Mouse (Mus musculus) intestine, postnatal 0 days (tissue): ENCODE results near the gene Sema5a. TPM values are rescaled to one million over a fixed set of nuclear protein-coding genes. Genes with fewer than 3 reads are reported as not detected.

ENCODE experiments used
- ATAC-seq: fragments of 200-750 bp; cut with Nextera tagmentation; 2 replicates; pipeline ENCODE4 v1.8.0; 2017; ENCODE audit warnings: mild to moderate bottlenecking, moderate TSS enrichment, moderate library complexity
- H3K27ac ChIP-seq: fragments of 300-500 bp; sonication (generic); 2 replicates; pipeline ENCODE4 v1.5.1; 2014; ENCODE audit warnings: mild to moderate bottlenecking, low read depth, low read length, moderate library complexity
- H3K27me3 ChIP-seq: fragments of 300-500 bp; sonication (generic); replicated peaks from 2 replicates; pipeline ENCODE4 v1.6.1; 2014; ENCODE audit warnings: low read length, mixed read lengths; ENCODE audit not compliant: control insufficient read depth, insufficient read depth
- H3K36me3 ChIP-seq: fragments of 300-500 bp; sonication (generic); 2 replicates; pipeline ENCODE4 v1.6.1; 2014; ENCODE audit warnings: mild to moderate bottlenecking, moderate library complexity; ENCODE audit not compliant: control insufficient read depth, insufficient read depth
- H3K4me1 ChIP-seq: fragments of 300-500 bp; sonication (generic); replicated peaks from 2 replicates; pipeline ENCODE4 v1.6.1; 2014; ENCODE audit warnings: antibody characterized with exemption, low read length, mixed read lengths; ENCODE audit not compliant: control insufficient read depth, insufficient read depth
- H3K4me2 ChIP-seq: fragments of 300-500 bp; sonication (generic); replicated peaks from 2 replicates; pipeline ENCODE4 v1.6.1; 2014; ENCODE audit warnings: low read depth, mild to moderate bottlenecking, moderate library complexity
- H3K4me3 ChIP-seq: fragments of 300-500 bp; sonication (generic); 2 replicates; pipeline ENCODE4 v1.5.1; 2014; ENCODE audit warnings: low read depth, low read length
- H3K9ac ChIP-seq: fragments of 300-500 bp; sonication (generic); 2 replicates; pipeline ENCODE4 v1.6.1; 2014; ENCODE audit warnings: mild to moderate bottlenecking, low read depth, low read length
- H3K9me3 ChIP-seq: fragments of 300-500 bp; sonication (generic); 2 replicates; pipeline ENCODE4 v1.6.1; 2016; ENCODE audit warnings: mixed run types; ENCODE audit not compliant: control insufficient read depth
- CTCF ChIP-seq: sonication (generic); IDR thresholded peaks from 2 replicates; pipeline ENCODE4 v1.5.1; 2016; ENCODE audit warnings: low read depth, mild to moderate bottlenecking, control low read depth, antibody characterized with exemption, moderate library complexity
- WGBS: fragments of 180-500 bp; shearing (Covaris S2); extraction: QIAGEN DNeasy Blood & Tissue Kit; methylation state at CpG from one replicate; pipeline ENCODE4 v1.1.7; 2014; 5-methylcytosine and 5-hydroxymethylcytosine counted together
- polyA plus RNA-seq: library from polyadenylated mRNA; unstranded; fragments of >200 nt; fragmentation: Nextera tagmentation; extraction: Ambion mirVana; gene quantifications from 2 replicates; pipeline ENCODE4 v1.2.1, GENCODE M21; 2015

Sema5a gene
- polyA plus RNA-seq, 1 experiment from 2014 or later: 5.1 TPM

GRCm38 (mm10) chr15:32352995-32353394 lies 108.4 kb downstream of the Sema5a start:
- no peaks in the 10 kb centered on the region for H3K36me3 ChIP-seq
- no peaks in the 10 kb centered on the region for H3K9me3 ChIP-seq
- WGBS: 60% methylated on average over 8 of the region's 8 CpGs
- H3K9ac ChIP-seq: no peak overlapping the region
- no peak for ATAC-seq
- no peaks in the 10 kb centered on the region for H3K27me3 ChIP-seq
- no peaks in the 10 kb centered on the region for H3K4me1 ChIP-seq
- H3K27ac ChIP-seq: no peak overlapping the region
- H3K4me3 ChIP-seq: no peak overlapping the region
- no peak for TF ChIP-seq CTCF
- no peak overlapping the region for H3K4me2 ChIP-seq

DNA sequence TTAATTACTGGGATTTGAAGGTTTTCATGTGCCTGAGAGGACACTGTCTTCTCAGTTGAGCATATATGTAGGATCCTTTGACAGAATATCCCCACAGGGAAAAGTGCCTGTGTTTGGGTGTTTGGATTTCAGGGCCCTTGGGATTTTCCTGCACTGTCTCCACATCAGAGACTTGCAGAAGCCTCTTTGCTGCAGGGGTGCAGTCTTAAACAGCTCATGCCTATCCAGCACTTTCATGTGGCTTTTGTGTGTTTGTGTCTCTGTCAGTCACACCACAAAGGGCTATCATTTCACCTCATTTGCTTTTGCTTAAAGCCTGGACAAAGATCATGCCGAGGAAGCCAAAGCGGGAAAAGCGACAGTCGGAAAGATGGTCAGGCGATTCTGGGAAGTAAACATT lies 108.9 kb downstream of the Sema5a start:
- no peak overlapping the region for H3K4me2 ChIP-seq
- H3K4me1 ChIP-seq: no peaks in the 10 kb centered on the region
- H3K4me3 ChIP-seq: no peak overlapping the region
- 58% methylated on average over 5 of the region's 5 CpGs for WGBS
- no peak for ATAC-seq
- H3K36me3 ChIP-seq: no peaks in the 10 kb centered on the region
- H3K27me3 ChIP-seq: no peaks in the 10 kb centered on the region
- no peak for TF ChIP-seq CTCF
- no peak overlapping the region for H3K27ac ChIP-seq
- H3K9me3 ChIP-seq: no peaks in the 10 kb centered on the region
- no peak overlapping the region for H3K9ac ChIP-seq

- Histone ChIP-seq H3K4me2 (no peak overlapping the region), H3K36me3 (no peaks in the 10 kb centered on the region), H3K27ac (no peak overlapping the region), H3K9ac (no peak overlapping the region), H3K4me1 (no peaks in the 10 kb centered on the region), H3K9me3 (no peaks in the 10 kb centered on the region), H3K4me3 (no peak overlapping the region), H3K27me3 (no peaks in the 10 kb centered on the region)
- no peak for TF ChIP-seq CTCF
- WGBS: 82% methylated on average over 5 of the region's 5 CpGs
- no peak for ATAC-seq
These were observed 112.2 kb downstream of the Sema5a start for GRCm38 (mm10) chr15:32356805-32357204.

DNA sequence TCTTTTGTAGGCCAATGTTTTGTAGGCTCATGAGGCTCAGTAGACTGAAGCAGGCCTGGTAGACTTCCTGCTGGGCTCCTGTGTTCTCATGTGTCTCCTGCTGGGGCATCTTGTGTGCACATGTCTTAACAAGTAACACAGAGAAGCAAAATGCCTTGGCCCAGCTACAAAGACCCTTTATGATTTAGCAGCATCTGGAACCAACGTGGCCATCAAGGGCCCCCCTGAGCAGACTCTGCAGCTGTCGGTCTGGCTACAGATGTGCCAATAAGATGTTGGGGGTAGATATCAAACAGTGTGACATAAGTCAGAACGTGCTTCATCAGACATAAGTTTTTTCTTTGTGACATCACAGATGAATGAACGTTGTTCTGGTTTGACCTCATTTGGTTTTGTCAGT lies 123.2 kb downstream of the Sema5a start:
- no peak for ATAC-seq
- Histone ChIP-seq H3K27me3 (no peaks in the 10 kb centered on the region), H3K4me1 (no peaks in the 10 kb centered on the region), H3K4me2 (no peak overlapping the region), H3K27ac (no peak overlapping the region), H3K4me3 (no peak overlapping the region), H3K9ac (no peak overlapping the region), H3K9me3 (no peaks in the 10 kb centered on the region), H3K36me3 (no peaks in the 10 kb centered on the region)
- 87% methylated on average over 4 of the region's 4 CpGs for WGBS
- TF ChIP-seq CTCF: no peak

- Histone ChIP-seq H3K9ac (no peak overlapping the region), H3K4me2 (no peak overlapping the region), H3K4me3 (no peak overlapping the region), H3K4me1 (no peaks in the 10 kb centered on the region), H3K36me3 (no peaks in the 10 kb centered on the region), H3K27ac (no peak overlapping the region), H3K9me3 (no peaks in the 10 kb centered on the region), H3K27me3 (no peaks in the 10 kb centered on the region)
- WGBS: 82% methylated on average over 6 of the region's 6 CpGs
- no peak for TF ChIP-seq CTCF
- ATAC-seq: no peak
These were observed 126.3 kb downstream of the Sema5a start for GRCm38 (mm10) chr15:32370914-32371313.

DNA sequence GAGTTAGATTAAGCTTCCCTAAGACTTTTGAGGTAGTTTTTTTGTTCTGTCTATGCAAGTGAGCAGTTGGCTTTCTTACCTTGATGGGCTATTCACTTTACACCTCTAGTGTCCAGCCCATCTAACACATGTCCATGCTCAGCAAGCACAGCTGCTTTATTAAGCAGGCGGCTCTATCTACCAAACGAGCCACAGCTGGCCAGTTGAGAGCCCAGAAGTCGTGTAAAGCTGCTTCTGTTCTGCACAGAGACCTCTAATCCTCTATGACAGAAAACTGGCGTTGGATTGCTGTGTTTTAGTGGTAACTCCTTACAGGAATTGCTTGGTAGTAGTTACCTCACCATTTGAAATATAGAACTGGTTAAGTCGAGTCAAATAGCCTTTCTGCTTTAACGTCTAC lies 126.8 kb downstream of the Sema5a start:
- no peak for ATAC-seq
- H3K4me1 ChIP-seq: no peaks in the 10 kb centered on the region
- H3K36me3 ChIP-seq: no peaks in the 10 kb centered on the region
- H3K4me3 ChIP-seq: no peak overlapping the region
- TF ChIP-seq CTCF: no peak
- 75% methylated on average over 6 of the region's 6 CpGs for WGBS
- no peak overlapping the region for H3K9ac ChIP-seq
- no peak overlapping the region for H3K4me2 ChIP-seq
- no peaks in the 10 kb centered on the region for H3K9me3 ChIP-seq
- H3K27me3 ChIP-seq: no peaks in the 10 kb centered on the region
- no peak overlapping the region for H3K27ac ChIP-seq

DNA sequence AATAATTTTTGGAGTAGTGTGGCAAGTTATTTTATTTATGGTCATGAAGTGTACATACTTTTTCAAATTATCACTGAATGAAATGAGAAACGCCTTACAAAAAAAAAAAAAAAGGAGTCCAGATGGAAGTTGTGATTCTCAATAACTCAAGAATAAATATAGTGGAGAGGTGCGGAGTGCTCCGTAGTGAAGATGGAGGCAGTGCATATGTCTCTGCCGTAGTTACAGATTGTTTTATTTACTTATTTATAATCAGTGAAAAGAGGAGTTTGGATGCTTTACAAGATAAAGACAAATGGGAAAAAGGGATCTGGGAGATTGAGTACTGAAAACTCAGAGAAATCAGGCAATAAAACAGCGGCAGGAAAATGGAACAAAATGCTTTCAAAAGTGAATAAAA lies 131.7 kb downstream of the Sema5a start:
- H3K36me3 ChIP-seq: no peaks in the 10 kb centered on the region
- no peaks in the 10 kb centered on the region for H3K9me3 ChIP-seq
- H3K4me3 ChIP-seq: no peak overlapping the region
- no peaks in the 10 kb centered on the region for H3K27me3 ChIP-seq
- 75% methylated on average over 5 of the region's 5 CpGs for WGBS
- no peak for TF ChIP-seq CTCF
- H3K4me1 ChIP-seq: no peaks in the 10 kb centered on the region
- no peak overlapping the region for H3K9ac ChIP-seq
- no peak overlapping the region for H3K4me2 ChIP-seq
- ATAC-seq: no peak
- H3K27ac ChIP-seq: no peak overlapping the region
